Mouse (Mus musculus) kidney, adult 10 weeks (tissue): ENCODE measurements around the gene CN725425. TPM values are rescaled to one million over a fixed set of nuclear protein-coding genes. Genes with fewer than 3 reads are reported as not detected.

Experiments
- polyA plus RNA-seq: library from polyadenylated mRNA; stranded (reverse); fragments of 350-450 nt; fragmentation: Illumina TruSeq; extraction: RNeasy Lipid Tissue Mini Kit (QIAGEN cat#74804); gene quantifications from one replicate; pipeline ENCODE4 v1.2.3, GENCODE M21; 2014; ENCODE audit warnings: low read depth, low replicate concordance

Gene CN725425
- not detected for polyA plus RNA-seq

GRCm38 (mm10) chr15:91199256-91199905 lies at the start of gene CN725425:
CN725425 (plus strand) TSS chr15:91199494.

GRCm38 (mm10) chr15:91191412-91192222 lies 7.7 kb upstream of the CN725425 start, which contains the start of gene Abcd2:
Abcd2 (minus strand) TSS chr15:91191799.

Other genes with a start within 250 kb of the CN725425 start
- 45.1 TPM for gene Kif21a, start 149.5 kb upstream of the CN725425 start, polyA plus RNA-seq
- gene Abcd2, start 7.7 kb upstream of the CN725425 start, polyA plus RNA-seq, result 0.61 TPM